Mouse (Mus musculus) frontal cortex, postnatal 36 days (tissue): Measurements from ENCODE around the gene Spag6l.
"Not testable (repeated sequence)": the region's sequence is repeated elsewhere in the genome, so short reads cannot be mapped to it uniquely, and the experiment has no call there.

Experiments
- DNase-seq, 2 experiments: peaks; one replicate each; pipeline ENCODE4 v3.0.0; 2022; ENCODE audit warnings: low spot score in 2 of 2

Gene Spag6l

DNA sequence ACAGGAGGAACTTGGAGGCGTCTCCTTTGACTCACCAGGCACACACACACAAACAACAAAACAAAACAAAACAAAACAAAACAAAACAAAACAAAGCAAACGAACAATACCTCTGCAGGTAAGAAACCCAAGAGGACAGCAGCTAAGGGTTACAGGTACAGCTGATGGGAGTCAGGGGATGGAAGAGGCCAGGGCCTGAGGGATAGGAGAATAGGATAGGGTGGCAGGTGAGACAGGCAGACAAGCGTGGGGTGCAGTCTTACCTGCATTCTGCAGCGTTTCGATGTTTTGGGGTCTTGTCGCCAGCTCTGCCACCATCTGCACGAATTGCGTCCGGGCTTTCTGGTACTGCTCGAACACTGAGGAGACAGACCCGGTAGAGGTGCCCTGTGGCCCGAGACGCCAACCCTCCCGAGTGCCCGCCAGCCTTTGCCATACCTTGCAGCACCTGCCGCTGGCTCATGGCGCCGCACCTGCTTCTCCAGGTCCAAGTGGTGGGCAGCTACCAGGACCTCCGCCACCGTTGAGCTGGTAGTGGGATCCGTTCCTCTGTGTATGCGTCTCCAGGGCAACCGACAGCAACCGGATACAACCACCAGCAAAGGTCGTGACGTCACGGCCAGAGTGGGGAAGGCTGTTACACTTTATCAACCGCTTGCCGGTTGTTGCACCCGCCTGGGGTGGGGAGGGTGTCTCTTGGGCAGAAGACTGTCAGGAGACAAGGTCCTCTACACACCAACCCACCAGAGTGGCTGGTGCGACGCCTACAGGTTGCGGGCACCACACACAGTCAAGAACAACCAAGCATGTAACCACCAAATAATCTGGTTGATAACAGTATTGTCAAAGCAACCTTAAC is at the start of gene Spag6l:
Gene Spag6l (minus strand): TSS at position 700 of the 859 bp plus-strand sequence.
- peak; percentile 39 to 45 for DNase-seq

DNA sequence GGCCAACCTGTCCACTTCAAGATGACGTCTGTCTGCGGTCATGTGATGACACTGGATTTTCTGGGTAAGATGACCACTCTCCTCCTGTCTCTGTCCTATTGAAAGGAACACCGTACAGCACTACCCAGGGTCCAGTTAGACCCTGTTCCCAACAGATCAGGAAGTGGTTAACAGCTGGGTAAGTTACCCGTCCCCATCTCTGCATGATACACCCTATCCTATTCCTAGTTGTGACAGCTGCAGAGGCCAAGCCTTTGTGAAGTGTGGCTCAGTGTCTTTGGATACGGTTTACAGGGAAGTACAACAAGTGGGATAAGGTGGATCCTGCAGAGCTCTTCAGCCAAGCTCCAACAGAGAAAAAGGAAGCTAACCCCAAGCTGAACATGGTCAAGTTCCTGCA is 49.8 kb upstream of the Spag6l start:
- DNase-seq = no peak

DNA sequence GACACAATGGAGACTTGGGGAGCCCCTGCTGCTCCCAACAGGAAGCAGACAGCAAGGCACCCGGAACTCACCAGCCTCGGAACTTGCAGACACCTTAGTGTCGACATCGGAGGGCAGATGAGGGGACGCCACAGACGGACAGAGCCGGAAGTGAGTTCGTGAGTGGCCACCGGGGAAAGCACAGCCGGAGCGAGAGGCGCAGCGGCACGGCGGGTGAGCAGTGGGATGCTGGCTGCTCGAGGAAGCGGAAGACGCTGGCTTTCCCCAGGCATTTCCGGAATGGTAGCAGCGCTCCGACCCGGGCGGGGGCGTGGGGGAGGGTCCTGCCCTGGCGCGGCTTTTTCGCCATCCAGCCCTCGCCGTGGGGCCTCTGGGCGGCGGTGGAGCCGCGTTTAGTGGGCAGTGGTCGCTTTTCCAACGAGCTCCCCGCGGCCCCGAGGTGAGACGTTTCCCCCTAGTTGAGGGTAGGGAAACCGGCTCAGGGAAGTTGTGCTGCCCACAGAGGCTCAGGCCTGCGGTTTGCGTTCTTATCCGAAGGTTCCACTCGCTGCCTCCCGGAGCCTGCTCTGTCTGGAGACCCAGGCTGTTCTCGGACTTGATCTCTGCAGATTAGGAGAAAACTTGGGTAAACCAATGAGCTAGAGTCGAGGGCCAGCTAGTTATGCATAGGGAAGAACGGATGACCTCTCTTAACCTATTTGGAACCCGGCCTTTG is 41.5 kb upstream of the Spag6l start, which contains the start of the genes Top3b and Vpreb1:
Gene Top3b (plus strand): TSS at position 120 of the 715 bp plus-strand sequence.
Gene Vpreb1 (minus strand): TSS at position 227 of the 715 bp plus-strand sequence.
- DNase-seq = peak; percentile 90 to 94

DNA sequence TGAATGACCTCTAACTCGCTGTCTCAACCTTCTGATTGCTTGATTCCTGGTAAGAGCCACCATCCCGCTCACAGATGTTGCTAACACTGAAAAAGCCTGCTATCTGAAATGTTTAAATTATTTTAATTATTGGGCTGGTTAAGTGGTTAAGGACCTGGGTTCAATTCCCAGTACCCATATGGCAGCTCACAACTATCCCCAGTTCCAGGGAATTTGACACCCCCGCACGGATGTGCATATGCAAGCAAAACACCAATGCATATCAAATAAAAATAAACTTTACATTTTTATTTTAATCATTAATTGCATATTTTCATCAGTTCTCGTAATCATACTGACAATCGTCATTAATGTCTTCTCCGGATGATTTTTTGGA is 41.0 kb upstream of the Spag6l start:
- DNase-seq = no peak

DNA sequence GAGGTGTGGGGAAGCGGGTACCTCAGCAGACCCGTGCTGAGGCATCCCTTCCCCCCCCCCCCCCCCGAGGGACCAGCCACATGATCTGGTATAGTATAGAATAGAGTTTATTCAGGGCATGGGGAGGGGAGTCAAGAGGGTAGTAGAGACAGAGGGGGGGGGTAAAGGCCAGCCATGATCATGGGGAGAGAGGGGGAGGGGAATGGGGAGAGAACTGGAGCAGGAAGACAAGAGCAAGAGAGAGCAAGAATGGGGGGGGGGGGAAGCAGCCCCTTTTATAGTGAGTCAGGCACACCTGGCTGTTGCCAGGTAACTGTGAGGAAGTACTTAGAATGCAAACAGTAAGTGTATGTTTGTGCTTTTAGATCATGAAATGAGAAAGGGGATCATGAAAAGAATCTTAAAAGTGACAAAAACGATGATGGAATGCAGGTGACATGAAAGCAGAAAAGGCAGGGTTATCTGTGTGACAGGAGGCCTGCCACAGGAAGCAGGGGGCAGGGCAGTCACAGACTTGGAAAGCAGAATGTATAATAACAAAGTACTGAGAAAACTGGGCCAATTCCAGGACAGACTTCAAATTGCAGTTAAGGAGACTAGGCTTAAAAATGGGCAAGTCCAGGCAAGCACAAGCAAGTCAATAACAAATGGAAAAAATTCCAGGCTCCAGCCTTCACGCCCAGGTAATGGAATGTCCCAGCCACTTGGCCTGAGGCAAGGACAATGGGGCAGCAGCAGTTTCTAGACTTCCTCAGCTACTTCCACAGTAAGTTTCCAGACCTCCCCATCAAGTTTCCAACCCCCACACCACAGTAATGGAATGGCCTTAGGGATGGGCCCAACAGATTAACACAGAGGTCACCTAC is 36.7 kb upstream of the Spag6l start:
- no peak for DNase-seq

DNA sequence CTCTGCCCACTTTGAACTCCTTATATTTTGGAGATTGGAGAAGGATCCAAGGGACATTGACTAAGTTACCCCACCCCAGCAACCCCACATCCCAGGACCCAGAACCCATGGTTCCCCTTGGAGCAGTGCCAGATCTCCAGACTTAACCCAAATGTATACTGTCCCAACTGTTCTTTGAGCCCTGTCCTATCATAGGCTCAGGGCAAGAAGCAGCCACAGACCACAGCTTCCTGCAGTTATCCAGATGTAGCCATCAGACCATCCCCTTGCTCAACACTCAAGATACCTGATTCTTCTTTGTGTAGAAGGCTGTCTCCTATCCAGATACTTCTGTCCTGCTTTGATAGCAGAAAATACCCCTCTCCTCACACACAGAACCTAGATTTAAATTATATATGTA is 36.0 kb upstream of the Spag6l start:
- DNase-seq = no peak

DNA sequence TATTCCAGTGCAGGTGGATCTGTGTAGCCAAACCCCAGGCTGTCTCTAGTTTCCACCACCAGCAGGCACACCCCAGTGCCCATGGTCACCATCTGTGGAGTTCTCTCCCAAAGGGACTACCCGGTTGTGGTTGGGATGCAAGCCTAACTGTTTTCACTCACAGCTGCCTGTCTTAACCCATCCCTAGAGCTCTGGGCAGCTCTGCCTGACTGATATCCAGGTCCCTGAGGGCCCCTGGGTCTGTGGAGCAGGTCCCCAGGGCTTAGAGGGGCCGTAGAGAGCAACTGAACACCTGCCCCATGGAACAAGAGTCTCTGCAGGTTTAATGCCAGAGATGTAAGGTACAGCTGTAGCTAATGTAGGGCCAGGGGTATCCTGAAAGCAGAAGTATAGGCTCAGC is 34.7 kb upstream of the Spag6l start, which contains the start of gene Igll1:
Gene Igll1 (minus strand): TSS at position 8 of the 400 bp plus-strand sequence.
- no peak for DNase-seq

DNA sequence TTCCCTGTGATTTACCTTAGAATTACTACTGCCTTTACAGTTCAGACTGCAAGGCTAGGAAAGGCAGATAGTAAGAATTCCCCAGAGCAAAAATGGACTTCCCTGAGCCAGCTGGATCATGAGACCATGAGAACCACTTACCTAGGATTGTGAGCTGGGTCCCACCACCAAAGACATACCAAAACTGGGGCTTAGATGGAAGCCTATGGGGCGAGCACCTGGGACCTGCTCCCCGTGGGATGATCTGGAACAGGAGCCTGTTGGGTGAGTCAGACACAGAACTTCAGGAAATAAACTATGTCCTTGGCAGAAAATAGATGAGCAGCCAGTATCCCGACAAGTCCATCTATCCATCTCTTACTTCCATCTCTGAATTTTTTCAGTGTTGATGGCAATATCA is 33.0 kb upstream of the Spag6l start:
- no peak for DNase-seq

DNA sequence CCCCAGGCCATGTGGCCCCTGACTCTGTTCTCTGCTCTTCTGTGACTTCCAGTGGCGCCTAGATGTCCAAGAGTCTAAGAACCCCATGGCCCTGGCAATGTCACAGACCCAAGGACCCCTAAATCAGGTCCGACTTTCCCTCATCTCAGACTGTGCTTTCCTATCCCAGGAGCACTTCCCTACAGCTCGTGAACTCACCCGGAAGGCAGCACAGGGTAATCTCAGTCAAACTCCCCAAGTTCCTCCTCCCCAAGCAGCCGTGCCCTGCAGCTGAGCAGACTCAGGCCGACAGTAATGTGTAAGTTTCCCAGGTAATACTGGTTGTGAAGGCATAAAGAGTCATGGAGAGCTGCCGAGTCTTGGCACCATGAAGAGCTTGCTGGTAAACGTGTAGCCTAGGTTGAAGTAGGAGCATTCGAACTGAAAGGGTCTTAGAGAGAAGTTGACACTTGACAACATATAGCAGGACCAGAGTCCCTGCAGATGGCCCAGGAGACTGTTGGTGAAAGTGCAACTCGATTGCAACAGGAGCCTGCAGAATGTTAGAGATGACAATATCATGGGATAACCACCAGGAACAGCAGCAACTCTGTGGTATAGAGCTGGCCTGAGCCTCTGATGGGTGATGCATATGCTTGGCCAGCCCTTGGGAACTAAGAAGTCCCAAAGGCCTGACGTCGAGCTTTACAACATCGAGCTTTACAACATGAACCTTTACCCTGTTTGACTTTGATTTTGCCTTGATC is 27.6 kb upstream of the Spag6l start:
- DNase-seq = no peak

DNA sequence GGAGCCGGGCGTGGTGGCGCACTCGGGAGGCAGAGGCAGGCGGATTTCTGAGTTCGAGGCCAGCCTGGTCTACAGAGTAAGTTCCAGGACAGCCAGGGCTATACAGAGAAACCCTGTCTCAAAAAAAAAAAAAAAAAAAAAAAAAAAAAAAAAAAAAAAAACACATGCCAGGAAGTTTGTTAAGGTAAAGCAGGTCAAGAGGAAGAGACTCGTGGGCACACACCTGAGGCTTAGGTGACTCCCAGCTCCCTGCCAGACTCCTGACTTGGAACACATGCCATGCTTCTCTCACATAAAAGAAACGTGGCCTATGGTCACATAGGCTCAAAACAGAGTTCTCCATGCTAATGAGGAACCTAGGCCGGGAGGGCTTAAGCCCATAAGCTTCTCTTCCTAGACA is 26.8 kb upstream of the Spag6l start:
- not testable (repeated sequence) for DNase-seq

DNA sequence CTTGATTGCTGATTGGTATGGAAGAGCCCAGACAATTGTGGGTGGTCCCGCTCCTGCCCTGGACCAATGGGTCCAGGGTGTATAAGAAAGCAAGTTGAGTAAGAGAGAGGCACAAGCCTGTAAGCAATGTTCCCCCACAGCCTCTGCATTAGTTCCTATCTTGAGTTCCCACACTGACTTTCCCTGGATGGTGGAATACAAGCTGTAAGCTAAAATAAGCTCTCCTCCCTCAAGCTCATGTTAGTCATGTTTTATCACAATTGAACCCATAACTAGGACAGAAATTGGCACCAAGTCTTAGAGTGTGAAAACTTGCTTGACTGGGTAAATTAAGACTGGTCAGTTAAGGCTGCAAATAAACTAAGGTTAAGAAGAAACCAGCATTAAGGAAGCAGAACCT is 26.3 kb upstream of the Spag6l start:
- DNase-seq = peak in 1 of 2 experiments; percentile 15

DNA sequence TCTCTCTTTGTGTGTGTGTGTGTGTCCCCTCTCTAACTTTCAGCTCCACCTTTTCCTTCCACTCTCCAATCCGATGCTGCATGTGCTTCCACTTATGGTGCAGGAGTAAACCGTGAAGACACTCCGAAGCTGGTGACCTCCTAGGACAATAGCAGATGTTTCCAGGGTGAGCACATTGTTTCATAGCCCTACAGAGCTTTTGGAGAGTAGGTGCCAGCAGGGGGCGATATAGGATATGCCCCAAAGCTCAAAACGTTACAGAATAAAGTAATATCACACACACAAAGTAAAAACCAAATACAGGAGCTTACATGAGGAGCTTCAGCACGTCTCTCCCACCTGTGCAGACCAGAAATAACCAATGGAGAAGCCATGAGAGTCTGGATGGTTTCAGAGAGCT is 25.6 kb upstream of the Spag6l start:
- DNase-seq = peak; percentile 28 to 53

DNA sequence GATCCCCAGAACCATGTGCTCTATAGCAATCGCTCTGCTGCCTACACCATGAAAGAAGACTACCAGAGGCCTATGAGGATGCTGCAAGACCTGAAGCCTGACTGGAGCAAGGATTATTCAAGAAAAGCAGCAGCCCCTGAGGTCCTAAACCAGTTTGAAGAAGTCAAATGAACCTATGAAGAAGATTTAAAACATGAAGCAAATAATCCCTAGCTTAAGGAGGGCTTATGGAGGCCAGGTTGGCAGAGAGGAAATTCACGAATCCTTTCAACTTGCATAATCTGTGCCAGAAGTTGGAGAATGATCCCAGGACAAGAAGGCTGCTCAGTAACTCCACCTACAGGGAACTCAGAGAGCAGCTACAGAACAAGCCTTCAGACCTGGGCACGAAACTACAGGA is 23.2 kb upstream of the Spag6l start:
- no peak for DNase-seq

DNA sequence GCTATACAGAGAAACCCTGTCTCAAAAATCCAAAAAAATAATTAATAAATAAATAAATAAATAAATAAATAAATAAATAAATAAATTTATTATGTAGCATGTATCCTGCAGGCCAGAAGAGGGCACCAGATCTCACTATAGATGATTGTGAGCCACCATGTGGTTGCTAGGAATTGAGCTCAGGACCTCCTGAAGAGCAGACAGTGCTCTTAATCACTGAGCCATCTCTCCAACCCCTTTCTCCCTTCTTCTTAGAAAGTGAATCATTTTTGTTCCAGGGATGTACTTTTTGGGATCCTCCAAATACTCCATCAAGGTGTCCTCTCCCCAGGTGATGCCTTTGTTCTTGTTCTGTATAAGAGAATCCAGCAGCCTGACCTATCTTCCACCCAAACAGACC is 19.9 kb upstream of the Spag6l start:
- DNase-seq = no peak

DNA sequence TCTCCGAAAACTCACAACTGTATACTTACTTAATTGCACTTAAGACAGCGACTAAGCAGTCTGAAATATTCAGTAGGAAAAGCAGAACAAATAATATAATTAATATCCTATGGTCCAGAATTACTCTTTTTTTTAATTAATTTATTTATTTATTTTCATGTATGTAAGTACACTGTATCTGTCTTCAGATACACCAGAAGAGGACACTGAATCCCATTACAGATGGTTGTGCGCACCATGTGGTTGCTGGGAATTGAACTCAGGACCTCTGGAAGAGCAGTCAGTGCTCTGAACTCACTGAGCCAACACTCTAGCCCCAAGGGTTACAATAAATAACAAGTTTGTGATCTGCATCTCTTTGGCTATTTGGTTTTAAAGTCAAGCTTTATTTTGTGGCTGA is 415 bp upstream of the Spag6l start:
- DNase-seq = no peak

DNA sequence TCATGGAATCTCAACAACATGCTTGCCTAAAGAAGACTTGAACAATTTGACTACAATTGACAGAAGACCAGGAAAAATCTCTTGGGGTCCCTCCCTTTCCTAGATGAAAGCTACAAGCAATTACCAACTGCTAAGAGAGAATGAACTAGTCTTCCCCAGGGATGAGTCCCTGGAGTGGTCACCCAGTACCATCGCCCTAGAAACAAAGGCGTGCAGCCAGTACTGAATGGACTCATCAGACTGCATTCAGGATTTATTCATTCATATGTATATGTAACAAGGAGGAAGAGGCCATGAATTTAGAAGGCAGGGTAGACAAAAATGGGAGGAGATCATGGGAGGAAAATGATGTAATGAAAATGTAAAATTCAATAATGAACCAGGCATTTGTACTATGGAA is 3.0 kb downstream of the Spag6l start:
- DNase-seq = no peak

DNA sequence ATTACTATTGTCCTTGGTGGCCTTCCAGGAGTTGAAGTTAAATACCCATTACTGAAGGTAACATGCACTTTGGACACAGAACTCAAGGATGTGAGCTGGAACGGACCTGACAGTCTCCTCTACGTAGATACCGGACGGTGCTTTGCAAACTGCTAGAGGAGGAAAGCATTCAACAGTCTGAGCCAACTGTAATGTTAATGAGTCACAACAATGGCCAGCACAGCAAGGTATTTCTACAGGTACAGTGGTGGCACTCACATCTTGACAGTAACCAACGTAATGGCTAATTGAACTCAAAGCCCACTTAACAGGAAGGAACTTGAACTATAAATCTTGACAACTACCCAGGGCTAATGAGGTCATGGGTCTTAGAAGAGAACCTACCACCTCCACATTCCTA is 3.8 kb downstream of the Spag6l start:
- no peak for DNase-seq

DNA sequence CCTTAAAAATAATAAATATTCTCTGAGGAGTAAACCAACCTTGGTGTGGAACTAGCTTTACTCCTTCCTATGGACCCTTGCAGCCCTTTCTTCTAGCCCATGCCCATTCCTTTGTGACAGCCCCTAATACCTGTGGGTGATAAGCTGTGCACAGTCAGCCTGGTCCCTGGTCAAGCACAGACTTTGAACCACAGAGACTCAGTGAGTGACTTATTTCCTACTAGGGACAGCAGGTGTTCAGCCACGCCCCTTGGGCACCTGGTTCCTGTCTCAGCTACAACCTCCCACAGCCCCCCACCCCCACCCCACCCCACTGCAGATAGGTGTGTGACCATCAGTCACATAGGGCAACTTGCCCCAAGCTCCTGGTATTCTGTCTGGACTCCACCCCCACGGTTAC is 22.9 kb downstream of the Spag6l start:
- no peak for DNase-seq
